Mouse (Mus musculus) yolk sac, embryonic 10.5 days (tissue): ENCODE results near the gene Cntnap1.

Experiments
- DNase-seq: peaks from one replicate; pipeline ENCODE4 v3.0.0-alpha.2; 2017; ENCODE audit warnings: low spot score

Cntnap1 gene

DNA sequence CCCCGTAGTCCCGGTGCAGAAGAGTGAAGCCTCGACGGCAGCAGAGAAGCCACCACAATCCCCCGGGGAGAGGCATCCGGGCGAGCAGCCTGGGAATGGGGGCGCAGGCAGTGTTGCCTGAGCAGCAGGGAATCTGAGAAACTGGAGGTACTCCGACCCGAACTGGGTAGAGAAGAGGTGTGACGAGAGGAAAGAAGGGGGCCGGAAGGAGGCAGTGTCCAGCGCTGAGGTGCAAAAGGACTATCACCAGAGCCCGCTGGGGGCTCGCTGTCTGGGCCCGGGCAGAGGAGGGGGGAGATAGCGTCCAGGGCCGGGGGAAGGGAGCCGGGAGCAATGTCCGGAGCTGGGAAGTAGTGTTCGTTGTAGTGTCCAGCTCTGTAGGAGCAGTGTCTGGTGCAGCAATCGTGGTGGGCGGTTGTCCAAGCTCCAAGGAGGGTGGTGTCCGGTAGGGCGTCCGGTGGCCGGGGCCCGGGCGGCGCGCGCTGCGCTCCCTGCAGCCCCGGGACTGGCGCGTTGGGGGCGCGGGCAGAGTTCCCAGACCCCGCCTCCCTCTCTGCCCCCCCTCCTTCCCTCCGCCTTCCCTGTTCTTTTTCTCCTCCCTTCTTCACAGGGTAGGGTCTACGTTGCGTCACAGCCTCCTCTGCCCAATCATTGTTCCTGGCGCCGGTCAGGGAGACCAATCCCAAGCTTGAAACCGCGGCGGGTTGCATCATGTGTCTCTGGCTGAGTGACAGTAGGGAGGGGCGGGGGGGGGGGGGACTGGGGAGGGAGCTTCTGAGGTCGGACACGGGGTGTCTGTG is 688 bp downstream of the Cntnap1 start, which contains the start of gene Plekhh3:
Plekhh3 (minus strand) TSS at position 541 of the 800 bp plus-strand sequence.
- peak; percentile 99 for DNase-seq

DNA sequence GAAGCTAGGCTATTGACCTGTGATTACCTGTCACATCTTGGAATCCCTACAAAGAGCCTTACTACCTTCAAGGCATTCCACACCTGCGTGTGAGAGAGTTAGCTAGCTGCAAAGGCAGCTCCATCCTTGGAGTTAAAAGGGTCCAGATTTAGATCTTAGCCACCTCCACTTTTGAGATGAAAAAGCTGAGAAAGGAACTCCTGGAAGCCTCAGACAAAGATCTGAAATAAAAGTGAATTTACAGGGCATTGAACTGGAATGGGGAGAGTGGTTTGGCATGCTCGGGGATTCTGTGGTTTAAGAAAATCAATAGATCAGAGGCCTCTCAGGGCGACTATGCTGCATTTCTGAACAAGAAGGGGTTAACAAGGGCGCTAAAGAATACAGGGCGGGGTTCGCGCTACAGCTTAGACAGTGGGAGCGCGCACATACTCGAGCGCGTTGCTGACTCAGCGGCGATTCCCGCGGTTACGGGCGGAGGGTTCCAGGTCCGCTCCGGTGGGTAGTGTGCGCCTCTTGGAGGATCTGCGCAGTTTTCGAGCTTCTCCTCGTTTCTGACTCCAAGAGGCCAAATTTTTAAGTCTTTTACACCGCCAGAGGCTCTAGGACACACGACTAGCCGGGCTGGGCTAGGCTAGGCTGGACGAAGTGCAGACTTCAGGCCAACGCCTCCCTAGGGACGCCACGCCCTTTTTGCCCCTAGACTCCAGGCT is 1.6 kb downstream of the Cntnap1 start:
- peak; percentile 87 for DNase-seq

DNA sequence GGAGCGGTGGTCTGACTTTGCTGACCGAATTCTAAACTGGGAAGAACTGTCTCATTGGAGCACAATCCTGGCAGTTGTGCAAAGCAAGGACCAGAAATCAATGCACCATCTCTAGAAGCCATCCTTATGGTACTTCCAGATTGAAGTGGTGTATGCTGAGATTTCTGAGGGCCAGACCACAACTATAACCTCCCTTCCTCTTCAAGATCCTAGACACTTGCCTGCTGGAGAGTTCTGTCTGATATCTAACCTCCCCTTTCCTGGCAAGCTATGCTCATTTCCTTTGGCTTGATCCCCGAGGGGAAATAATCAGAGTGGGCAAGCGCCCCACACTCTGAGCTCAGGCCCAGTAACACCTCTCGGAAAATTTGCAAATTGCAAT is 2.1 kb downstream of the Cntnap1 start:
- no peak for DNase-seq

DNA sequence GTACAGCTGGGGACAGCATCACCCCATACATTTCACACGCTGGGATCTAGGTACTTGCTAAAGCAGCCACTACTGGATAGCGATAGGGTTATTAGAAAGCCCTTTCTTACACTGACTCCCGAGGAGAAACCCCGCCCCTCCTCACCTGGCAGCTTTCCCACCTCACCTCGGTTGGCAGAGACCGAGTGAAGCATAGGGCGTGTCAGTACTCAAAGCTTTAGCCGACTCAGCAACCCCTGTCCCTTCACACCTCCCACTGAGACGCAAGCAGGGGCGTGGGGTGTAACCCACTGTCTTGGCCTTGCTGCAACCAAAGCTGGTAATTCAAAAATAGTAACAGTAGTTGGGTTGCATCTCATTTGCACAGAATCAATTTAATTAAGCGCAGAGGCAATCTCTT is 2.8 kb downstream of the Cntnap1 start:
- DNase-seq, result no peak

DNA sequence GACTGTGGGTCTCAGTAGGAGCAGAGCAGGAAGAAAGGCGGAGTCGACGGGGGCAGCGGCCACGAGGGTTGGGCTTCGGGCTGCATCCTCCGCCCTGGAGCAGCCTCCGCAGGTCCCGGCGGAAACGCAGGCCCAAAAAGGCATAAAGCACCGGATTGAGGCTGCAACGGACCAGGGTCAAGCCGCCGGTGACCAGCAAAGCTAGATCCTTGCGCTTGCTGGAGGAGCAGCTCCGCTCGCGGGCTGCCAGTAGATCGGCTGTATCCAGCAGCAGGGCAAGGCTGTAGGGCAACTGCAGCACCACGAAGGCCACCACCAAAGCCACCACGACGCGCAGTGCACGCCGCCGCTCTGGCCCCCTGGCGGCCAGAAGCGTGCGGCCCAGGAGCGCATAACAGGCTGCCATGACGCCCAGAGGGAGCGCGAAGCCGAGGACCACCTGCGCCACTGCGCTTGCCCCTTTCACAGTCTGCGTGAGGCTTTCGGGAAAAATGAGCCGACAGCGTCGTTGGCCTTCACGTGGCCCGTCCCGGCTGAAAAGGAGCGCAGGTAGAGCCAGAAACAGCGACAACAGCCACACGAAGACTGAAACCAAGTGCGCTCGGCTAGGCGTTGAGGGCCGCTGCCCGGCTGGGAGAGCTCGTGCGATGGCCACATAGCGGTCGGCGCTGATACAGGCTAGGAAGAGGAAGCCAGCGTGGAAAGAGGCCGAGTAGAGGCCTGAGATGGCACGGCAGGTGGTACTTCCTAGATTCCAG is 3.5 kb downstream of the Cntnap1 start:
- DNase-seq, result peak; percentile 79

DNA sequence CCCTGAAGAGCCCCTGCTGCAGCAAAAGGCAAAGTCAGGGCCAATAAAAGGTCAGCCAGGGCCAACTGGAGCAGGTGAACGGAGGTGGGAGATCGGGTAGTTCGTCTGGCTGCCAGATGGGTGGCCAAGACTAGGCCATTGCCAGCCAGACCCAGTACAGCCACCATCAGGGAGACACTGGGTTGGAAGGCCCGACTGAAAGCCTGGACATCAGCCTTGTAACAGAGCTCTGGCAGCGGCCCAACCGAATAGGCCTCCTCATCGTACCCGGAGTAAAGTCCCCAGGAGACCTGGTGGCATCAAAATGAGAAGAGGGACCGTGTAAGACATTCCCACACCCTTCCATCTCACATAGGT is 4.0 kb downstream of the Cntnap1 start:
- no peak for DNase-seq

DNA sequence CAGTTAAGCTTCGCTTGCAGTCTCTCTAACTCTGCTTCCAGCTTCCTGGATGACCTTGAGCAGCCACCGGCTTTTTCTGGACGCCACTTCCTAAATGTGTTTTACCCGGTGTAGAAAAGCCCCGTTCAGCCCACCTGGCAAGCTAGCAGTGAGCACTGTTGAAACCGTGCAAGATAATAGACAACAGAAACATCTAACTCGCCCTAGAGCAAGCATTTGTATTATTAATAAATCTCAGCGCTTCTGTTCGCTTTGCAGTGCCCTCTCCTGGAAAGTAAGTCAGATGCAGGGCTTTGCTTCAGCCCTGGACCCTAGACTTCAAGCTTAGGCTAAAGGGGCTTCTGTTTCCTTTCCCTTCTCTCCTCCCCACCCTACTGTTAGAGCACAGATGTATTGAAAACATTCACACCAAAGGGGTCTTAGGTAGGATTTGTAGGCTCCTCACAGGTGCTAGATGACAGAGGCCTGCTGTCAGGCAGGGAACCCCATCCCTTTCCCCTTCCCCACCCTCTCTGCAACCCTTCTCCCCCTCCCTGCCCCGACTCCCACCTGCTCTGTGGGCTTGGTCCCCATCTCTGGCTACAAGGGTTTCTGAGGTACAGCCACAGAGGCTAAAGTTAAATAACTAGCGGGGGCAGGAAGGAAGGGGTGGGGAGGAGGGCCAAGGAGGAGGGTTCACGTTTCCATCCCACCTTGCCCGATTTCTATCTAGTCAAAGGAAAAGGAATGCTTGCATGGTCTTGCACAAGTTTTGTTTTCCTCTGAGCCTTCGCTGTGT is 4.7 kb downstream of the Cntnap1 start, which contains the start of gene Ccr10:
Ccr10 (minus strand) TSS at position 593 of the 778 bp plus-strand sequence.
- DNase-seq, result no peak

DNA sequence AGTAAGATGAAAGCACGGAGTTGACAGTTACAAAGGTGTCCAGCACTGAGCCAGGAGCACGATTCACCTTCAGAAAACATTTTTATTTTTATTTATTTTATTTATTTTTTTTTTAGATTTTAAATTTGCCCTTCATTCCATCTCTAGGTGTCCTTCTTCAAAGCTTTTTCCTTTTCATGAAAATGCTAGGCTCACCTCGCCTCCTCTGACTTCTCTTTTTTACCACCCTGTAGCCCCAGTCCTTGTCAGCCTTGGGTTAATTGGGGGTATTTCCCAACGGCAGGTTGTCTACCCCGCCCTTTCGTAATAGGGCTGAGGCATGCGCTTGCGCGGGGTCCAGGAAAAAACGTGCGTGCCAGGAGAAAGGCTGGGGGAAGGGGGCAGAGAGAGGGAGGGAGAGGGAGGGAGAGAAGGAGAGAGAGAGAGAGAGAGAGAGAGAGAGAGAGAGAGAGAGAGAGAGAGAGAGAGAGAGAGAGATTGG is 5.4 kb downstream of the Cntnap1 start:
- DNase-seq, result no peak

DNA sequence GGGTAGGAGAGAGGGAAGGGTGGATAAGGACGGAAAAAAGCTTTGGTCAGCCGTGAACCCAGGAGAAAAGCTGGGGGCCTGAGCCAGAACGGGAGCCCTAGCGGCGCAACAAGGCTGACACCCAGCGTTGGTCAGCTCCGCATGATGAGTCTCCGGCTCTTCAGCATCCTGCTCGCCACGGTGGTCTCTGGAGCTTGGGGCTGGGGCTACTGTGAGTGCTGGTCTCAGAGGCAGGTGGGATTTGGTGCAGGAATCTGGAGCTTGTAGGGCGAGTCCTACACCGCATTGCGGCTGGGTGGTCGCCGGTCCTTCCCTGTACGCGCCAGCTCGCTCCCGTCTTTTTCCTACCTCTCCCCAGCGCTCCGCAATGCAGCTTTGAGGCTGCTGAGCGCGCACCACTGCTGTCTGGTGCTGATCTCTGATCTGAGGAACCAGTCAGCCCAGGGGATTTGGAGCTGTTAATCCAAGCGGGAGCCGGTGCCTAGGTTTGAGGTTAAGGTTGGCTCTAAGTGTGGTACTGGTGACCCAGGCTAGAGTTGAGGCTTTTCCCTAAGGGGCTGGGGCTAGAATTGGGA is 5.9 kb downstream of the Cntnap1 start:
- peak; percentile 24 for DNase-seq

DNA sequence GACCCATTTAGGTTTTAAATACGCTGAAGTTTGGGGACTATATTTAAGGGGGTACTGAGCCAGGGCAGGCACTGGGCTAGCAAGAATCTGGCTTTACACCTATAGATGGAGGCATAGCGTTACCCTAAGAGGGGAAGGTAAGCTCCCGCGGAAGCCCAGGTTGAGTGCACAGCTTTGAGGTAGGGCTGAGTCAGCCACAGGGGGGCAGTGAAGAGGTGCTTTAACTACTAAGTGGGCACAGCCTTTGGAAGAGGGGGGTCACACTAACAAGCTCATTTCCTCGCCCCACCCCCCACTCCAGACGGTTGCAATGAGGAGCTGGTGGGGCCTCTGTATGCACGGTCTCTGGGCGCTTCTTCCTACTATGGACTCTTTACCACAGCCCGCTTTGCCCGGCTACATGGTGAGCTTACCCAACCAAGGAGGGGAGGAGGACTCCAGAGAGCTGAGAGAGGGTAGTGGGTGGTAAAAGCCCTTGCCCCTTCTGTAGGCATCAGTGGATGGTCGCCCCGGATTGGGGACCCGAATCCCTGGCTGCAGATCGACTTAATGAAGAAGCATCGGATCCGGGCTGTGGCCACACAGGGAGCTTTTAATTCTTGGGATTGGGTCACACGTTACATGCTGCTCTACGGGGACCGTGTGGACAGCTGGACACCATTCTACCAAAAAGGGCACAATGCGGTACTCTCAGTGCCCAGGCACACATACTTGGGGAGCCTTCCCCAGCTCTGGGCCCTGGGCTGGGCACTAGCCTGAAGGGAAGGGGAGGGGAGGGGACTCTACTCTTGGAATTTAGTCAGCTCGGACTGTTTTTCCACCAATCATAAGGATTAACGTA is 6.8 kb downstream of the Cntnap1 start:
- DNase-seq, result peak; percentile 12

DNA sequence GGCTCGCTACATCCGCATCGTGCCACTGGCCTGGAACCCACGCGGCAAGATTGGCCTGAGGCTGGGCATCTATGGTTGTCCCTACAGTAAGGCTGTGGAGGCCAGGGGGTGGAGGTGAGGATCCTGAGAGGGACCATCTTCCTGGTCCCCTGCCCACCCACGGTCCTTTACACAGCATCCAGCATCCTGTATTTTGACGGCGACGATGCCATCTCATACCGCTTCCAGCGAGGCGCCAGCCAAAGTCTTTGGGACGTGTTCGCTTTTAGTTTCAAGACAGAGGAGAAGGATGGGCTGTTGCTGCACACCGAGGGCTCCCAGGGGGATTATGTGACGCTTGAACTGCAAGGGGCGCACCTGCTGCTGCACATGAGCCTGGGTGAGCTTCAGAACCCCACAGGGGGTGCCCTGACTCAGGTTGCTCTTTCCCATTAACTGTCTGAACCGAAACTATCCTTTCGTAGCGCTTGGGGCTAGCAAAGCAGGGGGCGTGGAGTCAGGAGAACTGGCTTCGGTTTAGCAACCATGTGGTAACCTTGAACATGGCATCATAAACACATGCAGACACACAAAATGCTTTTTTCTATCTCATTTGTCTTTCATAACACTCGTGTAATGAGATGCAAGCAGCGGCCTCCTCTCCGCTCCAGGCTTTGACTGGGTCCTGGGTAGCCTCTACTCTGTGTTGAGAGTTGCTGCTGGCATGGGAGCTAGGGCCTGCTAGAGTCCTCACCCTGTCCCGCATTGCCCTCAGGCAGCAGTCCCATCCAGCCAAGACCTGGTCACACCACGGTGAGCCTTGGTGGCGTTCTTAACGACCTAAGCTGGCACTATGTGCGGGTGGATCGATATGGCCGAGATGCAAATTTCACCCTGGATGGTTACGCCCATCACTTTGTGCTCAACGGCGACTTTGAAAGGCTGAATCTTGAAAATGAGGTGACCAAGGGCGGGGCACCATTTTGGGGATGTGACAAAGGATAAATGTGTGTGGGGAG is 8.0 kb downstream of the Cntnap1 start:
- no peak for DNase-seq

DNA sequence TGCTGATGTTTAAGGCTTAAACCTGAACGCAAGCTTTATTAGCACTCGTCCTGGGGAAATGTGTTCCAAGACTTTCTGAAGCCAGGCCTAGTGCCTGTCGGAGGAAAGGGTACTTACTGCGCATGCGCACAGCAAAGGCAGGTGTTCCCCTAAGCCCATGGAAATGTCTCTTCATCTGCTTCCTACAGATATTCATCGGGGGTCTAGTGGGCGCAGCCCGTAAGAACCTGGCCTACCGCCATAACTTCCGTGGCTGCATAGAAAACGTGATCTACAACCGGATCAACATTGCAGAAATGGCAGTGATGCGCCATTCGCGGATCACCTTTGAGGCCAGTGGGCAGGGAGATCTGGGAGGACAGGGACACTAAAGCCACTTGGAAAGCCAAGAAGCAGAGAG is 9.0 kb downstream of the Cntnap1 start:
- DNase-seq, result no peak

DNA sequence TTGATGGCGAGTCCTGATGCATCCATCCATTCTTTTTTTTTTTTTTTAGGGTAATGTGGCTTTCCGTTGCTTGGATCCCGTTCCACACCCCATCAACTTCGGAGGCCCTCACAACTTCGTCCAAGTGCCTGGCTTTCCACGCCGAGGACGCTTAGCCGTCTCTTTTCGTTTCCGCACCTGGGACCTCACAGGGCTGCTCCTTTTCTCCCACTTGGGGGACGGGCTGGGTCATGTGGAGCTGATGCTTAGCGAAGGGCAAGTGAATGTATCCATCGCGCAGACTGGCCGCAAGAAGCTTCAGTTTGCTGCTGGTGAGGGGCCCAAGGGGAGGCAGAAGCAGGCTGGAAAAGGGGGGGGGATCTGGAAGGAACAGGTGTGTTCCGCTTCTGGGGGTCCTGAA is 9.9 kb downstream of the Cntnap1 start:
- DNase-seq, result no peak

DNA sequence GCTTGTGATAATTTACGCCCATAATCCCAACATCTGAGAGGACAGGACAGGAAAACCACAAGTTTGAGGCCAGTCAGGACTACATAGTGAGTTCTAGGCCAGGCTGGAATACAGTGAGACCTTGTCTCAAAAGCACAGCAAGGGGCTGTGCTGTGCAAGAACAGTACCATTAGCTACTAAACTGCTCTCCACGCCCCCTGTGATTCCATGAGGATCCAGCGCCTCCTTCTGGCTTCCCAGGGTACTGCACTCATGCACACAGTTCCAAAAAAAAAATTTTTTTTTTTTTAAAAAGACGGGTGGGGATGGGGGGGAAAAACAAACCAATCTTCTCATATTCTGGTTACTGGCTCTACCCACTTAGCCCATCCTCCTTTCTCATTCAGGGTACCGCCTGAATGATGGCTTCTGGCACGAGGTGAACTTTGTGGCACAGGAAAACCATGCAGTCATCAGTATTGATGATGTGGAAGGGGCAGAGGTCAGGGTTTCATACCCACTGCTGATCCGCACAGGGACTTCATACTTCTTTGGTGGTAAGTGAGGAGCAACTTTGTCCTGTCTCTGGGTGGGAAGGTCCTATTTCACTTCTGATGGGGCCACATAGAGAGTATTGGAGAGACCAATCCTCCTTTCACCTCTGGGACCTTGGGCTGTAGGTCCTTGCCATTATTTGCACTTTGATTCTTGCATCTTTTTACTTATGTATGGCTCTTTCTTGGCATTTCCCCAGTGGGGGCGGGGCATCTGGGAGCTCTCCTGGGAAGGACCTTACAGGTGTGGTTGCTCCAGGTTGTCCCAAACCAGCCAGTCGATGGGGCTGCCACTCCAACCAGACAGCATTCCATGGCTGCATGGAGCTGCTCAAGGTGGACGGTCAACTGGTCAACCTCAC is 10.8 kb downstream of the Cntnap1 start:
- DNase-seq, result peak; percentile 51

DNA sequence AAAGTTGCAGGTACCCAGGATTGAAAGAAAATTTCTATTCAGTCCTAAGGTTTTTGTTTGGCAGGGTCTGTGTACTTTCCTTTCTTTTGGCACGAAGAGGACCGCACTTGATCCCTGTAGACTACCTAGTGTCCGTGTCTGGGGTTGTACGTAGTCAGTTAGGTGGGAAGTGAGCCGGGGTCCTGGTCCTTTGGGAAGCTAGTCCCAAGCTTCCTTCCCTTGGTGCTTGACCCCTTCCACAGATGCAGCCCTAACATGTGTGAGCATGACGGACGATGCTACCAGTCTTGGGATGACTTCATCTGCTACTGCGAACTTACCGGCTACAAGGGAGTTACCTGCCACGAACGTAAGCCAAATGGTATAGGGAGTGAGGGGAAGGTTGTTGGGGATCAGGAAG is 11.6 kb downstream of the Cntnap1 start:
- no peak for DNase-seq

DNA sequence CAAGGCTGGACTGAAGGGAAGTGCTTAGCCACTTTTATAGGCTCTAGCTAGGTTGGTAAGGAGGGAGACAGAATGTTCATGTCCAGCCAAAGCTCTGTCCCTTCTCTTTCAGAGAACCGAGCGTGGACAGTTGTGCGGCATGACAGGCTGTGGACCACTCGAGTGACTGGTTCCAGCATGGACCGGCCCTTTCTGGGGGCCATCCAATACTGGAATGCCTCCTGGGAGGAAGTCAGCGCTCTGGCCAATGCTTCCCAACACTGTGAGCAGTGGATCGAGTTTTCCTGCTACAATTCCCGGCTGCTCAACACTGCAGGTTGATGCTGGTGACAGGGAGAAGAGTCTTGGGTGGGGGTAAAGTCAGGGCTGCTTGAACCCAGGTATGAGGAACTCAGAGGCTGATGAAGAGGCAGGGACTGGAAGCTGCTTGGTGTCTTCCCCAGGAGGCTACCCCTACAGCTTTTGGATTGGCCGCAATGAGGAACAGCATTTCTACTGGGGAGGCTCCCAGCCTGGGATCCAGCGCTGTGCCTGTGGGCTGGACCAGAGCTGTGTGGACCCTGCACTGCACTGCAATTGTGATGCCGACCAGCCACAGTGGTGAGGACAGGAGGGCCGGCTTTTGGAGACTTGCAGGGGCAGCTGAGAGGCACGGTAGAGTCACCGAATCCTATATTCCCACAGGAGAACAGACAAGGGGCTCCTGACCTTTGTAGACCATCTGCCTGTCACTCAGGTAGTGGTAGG is 12.6 kb downstream of the Cntnap1 start:
- no peak for DNase-seq

DNA sequence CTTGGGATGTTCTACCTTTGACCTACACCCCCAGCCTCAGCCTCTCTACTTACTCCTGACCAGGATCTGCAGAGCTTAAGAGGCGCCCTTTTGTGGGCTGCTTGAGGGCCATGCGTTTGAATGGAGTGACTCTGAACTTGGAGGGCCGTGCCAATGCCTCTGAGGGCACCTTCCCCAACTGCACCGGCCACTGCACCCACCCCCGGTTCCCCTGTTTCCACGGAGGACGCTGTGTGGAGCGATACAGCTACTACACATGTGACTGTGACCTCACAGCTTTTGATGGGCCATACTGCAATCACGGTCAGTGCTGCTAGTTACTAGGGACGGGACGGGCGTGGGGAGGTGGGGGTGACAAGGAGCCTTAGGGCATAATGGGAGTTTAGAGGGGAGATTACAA is 14.7 kb downstream of the Cntnap1 start:
- no peak for DNase-seq
